Mouse (Mus musculus): ENCODE results near the gene Gbf1.

The Gbf1 gene

GRCm38 (mm10) chr19:46309651-46310305 lies 157.5 kb downstream of the Gbf1 start:
- in situ Hi-C loops (cut with MboI; ENCODE audit: unreplicated experiment in 2 of 2) = loop anchor here in 1 of 2 experiments (5.0 kb wide), 1 partner anchor 172 kb away; no protein-coding TSS in a partner anchor

- in situ Hi-C loops (cut with MboI; ENCODE audit: unreplicated experiment in 2 of 2) = no loop called here
Observed at GRCm38 (mm10) chr19:46310312-46310865, 158.1 kb downstream of the Gbf1 start.

GRCm38 (mm10) chr19:46311341-46311740 lies 159.0 kb downstream of the Gbf1 start:
- in situ Hi-C loops (cut with MboI; ENCODE audit: unreplicated experiment in 2 of 2) = no loop called here

GRCm38 (mm10) chr19:46312566-46312965 lies 160.3 kb downstream of the Gbf1 start:
- in situ Hi-C loops (cut with MboI; ENCODE audit: unreplicated experiment in 2 of 2) = no loop called here

- in situ Hi-C loops (cut with MboI; ENCODE audit: unreplicated experiment in 2 of 2) = no loop called here
Observed at GRCm38 (mm10) chr19:46313116-46313515, 160.8 kb downstream of the Gbf1 start.

GRCm38 (mm10) chr19:46313591-46313990 lies 161.3 kb downstream of the Gbf1 start:
- in situ Hi-C loops (cut with MboI; ENCODE audit: unreplicated experiment in 2 of 2) = no loop called here

GRCm38 (mm10) chr19:46314151-46314601 lies 161.9 kb downstream of the Gbf1 start:
- in situ Hi-C loops (cut with MboI; ENCODE audit: unreplicated experiment in 2 of 2) = no loop called here

- in situ Hi-C loops (cut with MboI; ENCODE audit: unreplicated experiment in 2 of 2) = no loop called here
Observed at GRCm38 (mm10) chr19:46314872-46315742, 162.8 kb downstream of the Gbf1 start.

GRCm38 (mm10) chr19:46315752-46316610 lies 163.7 kb downstream of the Gbf1 start:
- in situ Hi-C loops (cut with MboI; ENCODE audit: unreplicated experiment in 2 of 2) = no loop called here

- in situ Hi-C loops (cut with MboI; ENCODE audit: unreplicated experiment in 2 of 2) = no loop called here
Observed at GRCm38 (mm10) chr19:46316846-46317545, 164.7 kb downstream of the Gbf1 start.

GRCm38 (mm10) chr19:46317546-46317885 lies 165.2 kb downstream of the Gbf1 start:
- in situ Hi-C loops (cut with MboI; ENCODE audit: unreplicated experiment in 2 of 2) = no loop called here

GRCm38 (mm10) chr19:46318031-46318471 lies 165.7 kb downstream of the Gbf1 start:
- in situ Hi-C loops (cut with MboI; ENCODE audit: unreplicated experiment in 2 of 2) = no loop called here

GRCm38 (mm10) chr19:46318586-46319378 lies 166.5 kb downstream of the Gbf1 start:
- in situ Hi-C loops (cut with MboI; ENCODE audit: unreplicated experiment in 2 of 2) = no loop called here

- in situ Hi-C loops (cut with MboI; ENCODE audit: unreplicated experiment in 2 of 2) = no loop called here
Observed at GRCm38 (mm10) chr19:46320076-46320785, 167.9 kb downstream of the Gbf1 start.

GRCm38 (mm10) chr19:46321101-46321943 lies 169.0 kb downstream of the Gbf1 start:
- in situ Hi-C loops (cut with MboI; ENCODE audit: unreplicated experiment in 2 of 2) = no loop called here

- in situ Hi-C loops (cut with MboI; ENCODE audit: unreplicated experiment in 2 of 2) = no loop called here
Observed at GRCm38 (mm10) chr19:46322144-46322995, 170.1 kb downstream of the Gbf1 start.

Measured in v-Abl transformed pro-B cells (cell line).